Mouse (Mus musculus): Measurements from ENCODE around the gene Slc25a51.

Gene Slc25a51

GRCm38 (mm10) chr4:45423406-45423805, 14.8 kb upstream of the Slc25a51 start:
- peak; percentile 45 for DNase-seq

DNA sequence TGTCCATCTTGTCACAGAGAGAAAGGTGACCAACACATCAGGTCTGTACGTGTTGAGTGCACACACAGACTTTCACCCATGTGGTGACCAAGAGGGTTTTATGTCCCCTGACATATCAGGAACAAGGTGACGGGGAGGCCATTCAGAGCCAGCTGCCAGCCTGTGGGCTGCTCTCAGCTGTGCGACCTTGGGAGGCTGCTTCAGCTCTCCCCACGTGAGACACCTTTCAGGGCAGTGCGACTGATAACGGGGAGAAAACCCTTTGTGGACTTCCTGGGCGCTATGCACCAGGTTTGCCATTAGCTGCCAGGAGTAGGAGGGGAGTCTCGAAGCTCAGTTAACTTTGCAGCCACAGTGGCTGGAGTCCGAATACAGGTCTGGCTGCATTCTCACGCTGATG, 14.1 kb upstream of the Slc25a51 start:
- no peak for DNase-seq

DNA sequence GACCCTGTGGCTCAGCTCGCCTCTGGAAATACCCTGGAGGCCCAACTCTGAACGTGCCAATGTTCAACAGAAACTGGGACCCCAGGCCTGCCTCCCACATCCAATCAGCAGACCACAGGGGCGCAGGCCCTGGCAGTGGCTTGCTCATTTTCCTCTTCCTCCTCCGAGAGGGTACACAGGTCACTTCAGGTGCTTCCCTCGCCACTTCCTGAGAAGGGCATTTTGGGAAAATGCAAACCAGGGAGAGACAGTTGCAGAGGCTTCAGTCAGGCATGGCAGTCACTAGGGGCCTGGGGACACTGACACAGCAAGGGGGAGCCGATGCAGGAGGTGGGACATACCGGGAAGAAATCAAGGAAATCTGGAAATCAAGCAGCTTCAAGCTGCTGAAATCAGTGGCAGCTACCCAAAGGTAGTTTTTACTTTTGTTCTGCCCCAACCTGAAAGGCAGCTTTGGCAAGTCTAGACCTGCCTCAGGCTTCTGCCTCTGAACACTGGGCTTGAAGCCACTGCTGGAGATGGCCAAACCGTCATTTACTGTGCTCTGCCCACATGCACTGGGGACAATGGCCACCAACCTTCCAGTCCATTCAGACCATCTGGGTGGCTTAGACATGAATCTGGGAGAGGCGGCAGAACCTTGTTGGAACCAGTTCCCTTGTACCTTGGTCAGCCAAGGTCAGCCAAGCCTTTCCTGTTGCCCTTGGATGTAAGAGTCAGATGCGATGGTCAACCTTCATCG, 13.1 kb upstream of the Slc25a51 start:
- no peak for DNase-seq

GRCm38 (mm10) chr4:45420733-45421132, 12.2 kb upstream of the Slc25a51 start:
- DNase-seq = no peak

GRCm38 (mm10) chr4:45419051-45419450, 10.5 kb upstream of the Slc25a51 start:
- DNase-seq = no peak

DNA sequence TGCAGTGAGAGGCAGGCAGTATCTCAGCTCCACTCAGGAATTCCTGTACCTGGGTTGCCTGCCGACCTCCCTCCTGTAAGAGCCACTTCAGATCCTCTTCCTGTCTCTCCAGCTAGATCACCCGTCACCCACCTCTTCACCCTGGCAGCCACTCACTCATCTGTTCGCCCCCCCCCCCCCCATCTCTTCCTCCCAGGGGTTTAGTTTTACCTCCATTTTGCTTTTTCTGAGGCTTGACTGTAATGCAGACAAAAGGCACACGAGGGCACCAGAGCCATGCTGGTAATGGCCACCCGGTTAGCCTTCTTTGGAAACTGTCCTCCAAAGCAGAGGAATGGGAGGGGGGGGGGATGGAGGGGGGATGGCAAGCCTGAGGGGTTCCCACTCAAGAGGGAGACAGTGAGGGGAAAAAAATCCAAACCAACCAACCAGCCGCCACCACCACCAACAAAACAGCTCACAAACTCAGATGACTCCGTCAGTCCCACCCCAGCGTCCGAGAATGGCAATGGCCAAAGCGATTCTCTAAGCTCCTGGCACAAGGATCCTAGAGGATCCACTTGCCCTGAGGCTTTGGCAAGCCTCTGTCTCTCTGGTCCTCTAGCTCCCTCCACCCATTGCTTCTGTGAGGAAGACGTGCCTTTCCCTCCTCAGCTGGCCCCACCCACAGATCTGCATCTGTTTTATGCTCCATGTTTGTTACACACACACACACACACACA, 9.8 kb upstream of the Slc25a51 start:
- peak; percentile 53 for DNase-seq

GRCm38 (mm10) chr4:45416314-45416713, 7.7 kb upstream of the Slc25a51 start:
- DNase-seq = no peak

GRCm38 (mm10) chr4:45413674-45414338, 5.2 kb upstream of the Slc25a51 start:
- DNase-seq = no peak

- DNase-seq = no peak
Observed at GRCm38 (mm10) chr4:45412433-45413192, 4.0 kb upstream of the Slc25a51 start.

- no peak for DNase-seq
Observed at GRCm38 (mm10) chr4:45411181-45411790, 2.7 kb upstream of the Slc25a51 start.

DNA sequence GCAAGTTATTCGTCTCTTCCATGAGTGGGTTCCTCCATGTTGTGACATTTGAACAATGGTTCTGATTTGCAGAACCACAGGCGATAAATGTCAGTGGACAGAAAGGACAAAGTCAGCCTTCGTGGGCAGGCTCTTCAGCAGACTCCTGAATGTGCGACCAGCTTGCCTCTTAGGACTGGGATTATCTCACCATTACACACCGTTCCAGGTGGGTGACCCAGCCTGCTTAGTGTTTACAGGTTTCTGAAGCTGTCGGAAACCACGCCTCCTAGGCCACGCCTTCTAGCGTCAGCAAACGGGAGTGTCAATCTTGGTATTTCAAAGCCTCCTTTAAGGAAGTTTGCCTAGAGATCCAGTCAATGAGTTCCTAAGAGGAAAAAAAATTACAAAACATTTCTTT, 704 bp upstream of the Slc25a51 start:
- peak; percentile 95 for DNase-seq

DNA sequence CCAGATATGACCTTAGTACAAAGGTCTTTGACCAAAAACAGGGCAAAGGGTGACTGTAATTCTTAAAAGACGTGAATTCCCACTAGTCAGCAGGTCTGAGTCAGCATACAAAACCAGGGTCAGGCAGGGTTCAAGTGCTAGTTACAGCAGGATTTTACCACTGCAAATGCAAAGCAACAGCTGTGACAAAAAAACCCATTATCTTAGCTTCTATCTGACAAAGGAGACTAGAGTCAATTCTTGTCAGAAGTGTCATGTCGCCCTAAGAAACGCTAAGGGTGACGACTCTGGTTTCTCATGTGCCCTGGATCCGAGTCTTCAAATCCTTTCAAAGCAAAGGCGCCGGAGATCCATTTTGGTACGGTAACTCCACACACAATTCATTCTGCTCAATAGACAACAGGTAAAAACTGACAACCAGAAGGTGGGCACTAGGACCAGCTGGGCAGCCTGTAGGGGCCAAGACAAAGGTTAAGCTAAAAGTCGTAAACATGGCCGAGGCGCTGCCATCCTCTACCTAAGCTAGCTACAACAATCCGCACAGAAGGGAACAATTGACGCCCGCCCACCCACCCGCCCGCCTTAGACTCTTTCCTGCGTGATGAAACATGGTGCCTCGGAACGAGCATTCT, 747 bp downstream of the Slc25a51 start:
- DNase-seq = peak; percentile 53

DNA sequence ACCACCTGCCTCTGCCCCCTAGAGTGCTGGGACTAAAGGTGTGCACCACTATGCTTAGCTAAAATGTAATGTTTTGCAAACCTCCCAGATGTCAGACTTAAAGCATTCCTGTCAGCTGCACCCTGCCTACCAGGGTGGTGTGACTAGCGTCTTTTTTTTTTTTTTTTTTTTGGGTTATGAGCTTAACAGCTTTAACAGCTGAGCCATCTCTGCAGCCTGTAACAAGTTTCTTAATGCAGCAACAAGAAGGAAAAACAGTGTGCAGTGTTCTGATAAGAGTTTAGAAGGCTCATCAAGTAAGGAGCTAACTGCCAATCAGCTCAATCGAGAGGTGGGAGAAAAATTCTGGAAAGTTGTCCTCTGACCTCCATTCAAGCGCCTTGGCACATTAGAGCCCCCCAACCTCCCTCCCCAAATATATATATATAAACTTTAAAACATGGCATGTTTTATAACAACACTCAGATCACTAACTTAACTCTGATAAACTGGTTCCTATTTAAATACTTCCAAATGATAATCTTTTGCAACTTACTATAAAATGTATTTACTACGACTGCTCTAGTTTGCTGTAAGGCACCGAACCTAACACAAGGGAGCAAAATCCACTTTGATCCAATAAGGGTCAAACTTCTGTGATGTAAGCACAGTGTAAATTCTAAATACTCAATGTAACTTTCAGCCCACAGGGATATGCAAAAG, 1.4 kb downstream of the Slc25a51 start:
- DNase-seq = peak; percentile 46

- DNase-seq = peak; percentile 27
Observed at GRCm38 (mm10) chr4:45406397-45406796, 2.2 kb downstream of the Slc25a51 start.

DNA sequence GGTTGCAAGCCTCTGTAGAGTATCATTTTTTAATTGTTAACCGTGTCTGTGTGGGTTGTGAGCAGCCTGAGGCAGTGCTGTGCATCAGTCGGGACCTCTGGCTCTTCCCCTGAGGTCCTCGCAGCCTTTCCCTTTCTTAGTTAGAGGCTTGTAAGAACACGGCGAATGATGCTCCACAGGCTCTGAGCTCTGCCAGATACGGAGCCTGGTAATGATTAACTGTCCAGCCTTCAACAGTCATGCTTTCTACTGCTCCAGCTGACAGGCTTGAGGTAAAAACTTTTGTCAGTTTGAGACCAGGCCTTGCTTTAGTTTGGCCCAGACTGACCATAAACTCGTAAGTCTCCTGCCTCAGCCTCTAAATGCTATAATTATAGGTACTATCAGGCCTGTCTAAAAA, 3.3 kb downstream of the Slc25a51 start:
- DNase-seq = no peak

GRCm38 (mm10) chr4:45404086-45404485, 4.5 kb downstream of the Slc25a51 start:
- no peak for DNase-seq

DNA sequence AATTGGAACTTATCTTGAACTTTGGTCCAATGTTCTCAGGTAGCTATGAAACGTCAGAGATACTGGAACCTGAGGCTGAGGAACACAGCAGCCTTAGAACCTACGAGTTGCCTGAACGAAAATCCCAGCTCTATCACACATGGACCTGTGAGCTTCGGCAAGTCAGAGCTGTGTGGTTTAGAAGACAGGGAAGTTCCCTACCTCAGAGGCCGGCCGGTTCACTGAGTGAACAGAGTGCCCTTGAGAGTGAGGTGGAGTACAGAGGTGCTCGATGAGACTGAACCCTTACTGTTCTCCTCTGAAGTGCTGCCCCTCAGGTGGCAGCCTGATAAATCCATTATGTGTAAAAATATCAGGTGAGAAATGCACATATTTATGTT, 5.1 kb downstream of the Slc25a51 start:
- no peak for DNase-seq

GRCm38 (mm10) chr4:45402878-45403498, 5.6 kb downstream of the Slc25a51 start:
- DNase-seq = peak; percentile 86

GRCm38 (mm10) chr4:45402281-45402680, 6.3 kb downstream of the Slc25a51 start:
- no peak for DNase-seq

- DNase-seq = no peak
Observed at GRCm38 (mm10) chr4:45399421-45400210, 8.9 kb downstream of the Slc25a51 start.
